Mouse (Mus musculus) lung, embryonic 14.5 days (tissue): ENCODE results near the gene Olfr494. TPM values are rescaled to one million over a fixed set of nuclear protein-coding genes. Genes with fewer than 3 reads are reported as not detected.

Source experiments
- ATAC-seq: fragments of 200-750 bp; cut with Nextera tagmentation; 2 replicates; pipeline ENCODE4 v1.8.0; 2017; ENCODE audit warnings: mild to moderate bottlenecking, moderate TSS enrichment, moderate library complexity; ENCODE audit not compliant: insufficient read depth
- DNase-seq: peaks from one replicate; pipeline ENCODE4 v3.0.0-alpha.2; 2015
- H3K27ac ChIP-seq: fragments of 300-500 bp; sonication (generic); 2 replicates; pipeline ENCODE4 v1.5.1; 2014; ENCODE audit warnings: low read depth, mild to moderate bottlenecking, moderate library complexity
- H3K27me3 ChIP-seq: fragments of 300-500 bp; sonication (generic); 2 replicates; pipeline ENCODE4 v1.6.1; 2014; ENCODE audit warnings: low read length, control low read depth; ENCODE audit not compliant: insufficient read depth
- H3K36me3 ChIP-seq: fragments of 300-500 bp; sonication (generic); 2 replicates; pipeline ENCODE4 v1.6.1; 2014; ENCODE audit warnings: control low read depth; ENCODE audit not compliant: insufficient read depth
- H3K4me1 ChIP-seq: fragments of 300-500 bp; sonication (generic); 2 replicates; pipeline ENCODE4 v1.6.1; 2014; ENCODE audit warnings: antibody characterized with exemption, control low read depth; ENCODE audit not compliant: insufficient read depth
- H3K4me2 ChIP-seq: fragments of 300-500 bp; sonication (generic); 2 replicates; pipeline ENCODE4 v1.6.1; 2014; ENCODE audit warnings: mild to moderate bottlenecking
- H3K4me3 ChIP-seq: fragments of 300-500 bp; sonication (generic); 2 replicates; pipeline ENCODE4 v1.5.1; 2014; ENCODE audit warnings: low read depth, low read length
- H3K9ac ChIP-seq: fragments of 300-500 bp; sonication (generic); 2 replicates; pipeline ENCODE4 v1.6.1; 2014
- H3K9me3 ChIP-seq: fragments of 300-500 bp; sonication (generic); 2 replicates; pipeline ENCODE4 v1.6.1; 2016; ENCODE audit warnings: low read depth, low read length, control low read depth
- CTCF ChIP-seq: IDR thresholded peaks from 2 replicates; pipeline ENCODE4 v1.5.1; 2016; ENCODE audit warnings: antibody characterized with exemption, low read depth
- WGBS: fragments of 180-500 bp; shearing (Covaris S2); extraction: QIAGEN DNeasy Blood & Tissue Kit; methylation state at CpG from one replicate; pipeline ENCODE4 v1.1.7; 2014; 5-methylcytosine and 5-hydroxymethylcytosine counted together
- polyA plus RNA-seq: library from polyadenylated mRNA; unstranded; fragments of >200 nt; fragmentation: Nextera tagmentation; extraction: Ambion mirVana; gene quantifications from 2 replicates; pipeline ENCODE4 v1.2.1, GENCODE M21; 2014

Gene Olfr494
- not detected in 2 replicates for polyA plus RNA-seq

GRCm38 (mm10) chr7:108365035-108365434 is at the start of gene Olfr494:
Gene Olfr494 (plus strand): TSS chr7:108365335.
- no peaks in the 10 kb centered on the region for H3K36me3 ChIP-seq
- no peak within 1 kb of the TSS for H3K4me3 ChIP-seq
- no peak within 1 kb of the TSS for H3K4me2 ChIP-seq
- H3K9me3 ChIP-seq = no peaks in the 10 kb centered on the region
- DNase-seq (no peak), ATAC-seq (no peak)
- no peaks in the 10 kb centered on the region for H3K4me1 ChIP-seq
- no peaks in the 10 kb centered on the region for H3K27me3 ChIP-seq
- no peak within 1 kb of the TSS for H3K9ac ChIP-seq
- H3K27ac ChIP-seq = no peak within 1 kb of the TSS
- WGBS = 72% methylated on average over 3 of the region's 3 CpGs
- no peak for TF ChIP-seq CTCF

GRCm38 (mm10) chr7:108323574-108323973 is 41.6 kb upstream of the Olfr494 start, which contains the start of gene Olfr492:
Gene Olfr492 (minus strand): TSS chr7:108323674.
- H3K9ac ChIP-seq = no peak within 1 kb of the TSS
- DNase-seq (no peak), ATAC-seq (no peak)
- no peak within 1 kb of the TSS for H3K4me3 ChIP-seq
- H3K27me3 ChIP-seq = no peaks in the 10 kb centered on the region
- no peaks in the 10 kb centered on the region for H3K4me1 ChIP-seq
- 70% methylated on average over 2 of the region's 2 CpGs for WGBS
- H3K27ac ChIP-seq = no peak within 1 kb of the TSS
- H3K9me3 ChIP-seq = no peaks in the 10 kb centered on the region
- H3K4me2 ChIP-seq = no peak within 1 kb of the TSS
- H3K36me3 ChIP-seq = no peaks in the 10 kb centered on the region
- TF ChIP-seq CTCF = no peak

- H3K36me3 ChIP-seq = no peaks in the 10 kb centered on the region
- no peak for TF ChIP-seq CTCF
- DNase-seq (no peak), ATAC-seq (no peak)
- no peak within 1 kb of the TSS for H3K9ac ChIP-seq
- H3K9me3 ChIP-seq = no peaks in the 10 kb centered on the region
- no peak within 1 kb of the TSS for H3K4me2 ChIP-seq
- no peak within 1 kb of the TSS for H3K27ac ChIP-seq
- no peaks in the 10 kb centered on the region for H3K4me1 ChIP-seq
- no peak within 1 kb of the TSS for H3K4me3 ChIP-seq
- WGBS = 67% methylated on average over 1 of the region's 1 CpGs
- H3K27me3 ChIP-seq = no peaks in the 10 kb centered on the region
Observed at GRCm38 (mm10) chr7:108346879-108347278, 18.3 kb upstream of the Olfr494 start, which contains the start of gene Olfr493. Gene Olfr493 (minus strand): TSS chr7:108346979.

- ATAC-seq = no peak
- WGBS = 47% methylated on average over 1 of the region's 1 CpGs
- H3K27me3 ChIP-seq = no peaks in the 10 kb centered on the region
- H3K36me3 ChIP-seq = no peaks in the 10 kb centered on the region
- H3K9me3 ChIP-seq = no peaks in the 10 kb centered on the region
- H3K4me1 ChIP-seq = no peaks in the 10 kb centered on the region
- no peak within 1 kb of the TSS for H3K4me2 ChIP-seq
- no peak for DNase-seq
- H3K4me3 ChIP-seq = no peak within 1 kb of the TSS
- H3K9ac ChIP-seq = no peak within 1 kb of the TSS
- TF ChIP-seq CTCF = no peak
- H3K27ac ChIP-seq = no peak within 1 kb of the TSS
Observed at GRCm38 (mm10) chr7:108392867-108393266, 27.7 kb downstream of the Olfr494 start, which contains the start of gene Olfr495. Gene Olfr495 (plus strand): TSS chr7:108393167.

Other genes with a start within 250 kb of the Olfr494 start
- gene Olfr484, start 237.9 kb upstream of the Olfr494 start, polyA plus RNA-seq = not detected in 2 replicates
- not detected in 2 replicates for gene Olfr485, start 205.5 kb upstream of the Olfr494 start, polyA plus RNA-seq
- not detected in 2 replicates for gene Olfr486, start 192.6 kb upstream of the Olfr494 start, polyA plus RNA-seq
- not detected in 2 replicates for gene Olfr487, start 150.7 kb upstream of the Olfr494 start, polyA plus RNA-seq
- gene Olfr488, start 107.0 kb upstream of the Olfr494 start, polyA plus RNA-seq = not detected in 2 replicates
- not detected in 2 replicates for gene Olfr490, start 76.4 kb upstream of the Olfr494 start, polyA plus RNA-seq
- not detected in 2 replicates for gene Olfr491, start 51.9 kb upstream of the Olfr494 start, polyA plus RNA-seq
- not detected in 2 replicates for gene Olfr492, start 41.7 kb upstream of the Olfr494 start, polyA plus RNA-seq
- gene Olfr493, start 18.4 kb upstream of the Olfr494 start, polyA plus RNA-seq = not detected in 2 replicates
- gene Olfr495, start 27.8 kb downstream of the Olfr494 start, polyA plus RNA-seq = not detected in 2 replicates
- not detected in 2 replicates for gene Olfr497, start 55.1 kb downstream of the Olfr494 start, polyA plus RNA-seq
- not detected in 2 replicates for gene Olfr498, start 100.0 kb downstream of the Olfr494 start, polyA plus RNA-seq
- not detected in 2 replicates for gene Olfr502, start 159.7 kb downstream of the Olfr494 start, polyA plus RNA-seq
- gene Olfr503, start 179.2 kb downstream of the Olfr494 start, polyA plus RNA-seq = not detected in 2 replicates
- gene Olfr504, start 200.5 kb downstream of the Olfr494 start, polyA plus RNA-seq = not detected in 2 replicates
- not detected in 2 replicates for gene Olfr506, start 245.5 kb downstream of the Olfr494 start, polyA plus RNA-seq